Mouse (Mus musculus): ENCODE data around the gene Lpar5.

DNA sequence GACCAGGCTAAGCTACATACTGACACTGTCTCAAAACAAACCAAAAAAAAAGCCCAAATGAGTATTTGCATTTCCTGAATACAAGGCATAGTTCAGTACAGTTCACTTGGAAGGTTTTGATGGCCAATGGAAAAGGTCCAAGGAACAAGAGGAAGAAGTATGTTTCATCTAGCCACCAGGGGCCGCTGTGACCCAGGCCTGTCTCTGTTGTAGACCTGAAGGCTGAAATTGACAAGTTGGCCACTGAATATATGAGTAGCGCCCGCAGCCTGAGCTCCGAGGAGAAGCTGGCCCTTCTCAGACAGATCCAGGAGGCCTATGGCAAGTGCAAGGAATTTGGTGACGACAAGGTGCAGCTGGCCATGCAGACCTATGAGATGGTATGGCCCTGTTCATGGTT is 21.0 kb upstream of the Lpar5 start:
- TF ChIP-seq CTCF (IDR thresholded peaks at IDR 0.05; ENCODE audit: low read depth, low read length) (peak; percentile 85), POLR2AphosphoS5 (IDR thresholded peaks at IDR 0.05; ENCODE audit: insufficient replicate concordance, low read depth, low read length) (no peak)
